In the genomic region with DNA sequence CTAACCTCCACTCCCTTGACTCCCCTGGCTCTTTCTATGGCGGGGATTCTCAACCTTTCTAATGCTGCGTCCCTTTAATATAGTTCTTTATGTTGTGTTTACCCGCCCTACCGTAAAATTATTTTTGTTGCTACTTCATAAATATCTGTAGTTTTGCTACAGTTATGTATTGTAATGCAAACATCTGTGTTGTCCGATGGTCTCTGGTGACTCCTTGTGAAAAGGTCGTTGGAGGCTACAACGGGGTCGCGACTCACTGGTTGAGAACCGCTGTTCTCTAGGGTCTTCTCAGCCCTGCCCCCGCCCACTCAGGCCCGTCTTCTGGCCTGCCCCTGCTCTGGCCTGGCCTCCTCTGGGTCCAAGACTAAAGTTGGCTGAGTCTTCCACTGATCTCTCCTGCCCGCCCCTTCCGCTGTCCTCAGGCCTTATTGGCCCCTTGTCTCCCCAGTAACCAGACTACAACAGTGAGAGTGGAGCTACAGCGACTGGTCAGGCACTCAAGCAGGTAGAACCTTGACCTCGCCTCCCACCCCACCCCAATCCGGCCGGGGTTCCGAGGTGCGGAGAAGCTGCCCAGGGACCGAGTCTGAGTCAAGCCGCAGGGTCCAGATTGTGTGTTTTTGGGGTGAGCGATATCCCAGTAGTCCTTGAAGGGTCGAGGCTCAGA, we compare ENCODE assay signal across 8 mouse cellular contexts. TPM values are rescaled to one million over a fixed set of nuclear protein-coding genes. Genes with fewer than 3 reads are reported as not detected.
DNase-seq lines count a peak whose midpoint lies in the region; ATAC-seq and TF ChIP-seq lines count a peak whose summit lies in the region.

A gene (plus strand): TSS at position 311 of the 667 bp plus-strand sequence.

- H3K27me3 ChIP-seq in embryonic facial prominence, embryonic 12.5 days = peaks cover 17% of the 10 kb centered on the region
- peaks cover 42% of the 10 kb centered on the region for H3K27me3 ChIP-seq in heart, embryonic 10.5 days (ENCODE audit: insufficient read depth, poor library complexity, severe bottlenecking)
- peaks cover 17% of the 10 kb centered on the region for H3K27me3 ChIP-seq in neural tube, embryonic 13.5 days

- ATAC-seq in embryonic facial prominence, embryonic 12.5 days (ENCODE audit: insufficient number of reproducible peaks, insufficient read depth, low FRiP score, low TSS enrichment) = peak; percentile 39; the same call in 1 of the 2 replicates
- peak; percentile 55 for ATAC-seq in neural tube, embryonic 13.5 days (ENCODE audit: low read depth)

- WGBS in embryonic facial prominence, embryonic 12.5 days = 6% methylated on average over 24 of the region's 24 CpGs
- 3% methylated on average over 24 of the region's 24 CpGs for WGBS in heart, embryonic 10.5 days
- WGBS in lung, adult 2 months = 9% methylated on average over 24 of the region's 24 CpGs
- 4% methylated on average over 24 of the region's 24 CpGs for WGBS in neural tube, embryonic 13.5 days

- H3K9ac ChIP-seq in embryonic facial prominence, embryonic 12.5 days = no peak within 1 kb of the TSS
- peak within 1 kb of the TSS; percentile 60 for H3K9ac ChIP-seq in neural tube, embryonic 13.5 days

- peaks cover 33% of the 10 kb centered on the region for H3K4me1 ChIP-seq in embryonic facial prominence, embryonic 12.5 days
- peaks cover 47% of the 10 kb centered on the region for H3K4me1 ChIP-seq in heart, embryonic 10.5 days
- H3K4me1 ChIP-seq in lung, adult 2 months (ENCODE audit: control insufficient read depth, insufficient read depth, low read length) = peaks cover 10% of the 10 kb centered on the region
- H3K4me1 ChIP-seq in neural tube, embryonic 13.5 days (replicated peaks) = peaks cover 15% of the 10 kb centered on the region

- no peak for TF ChIP-seq CTCF in lung, adult 2 months (IDR thresholded peaks at IDR 0.05; ENCODE audit: insufficient read depth, low read length)

- TF ChIP-seq POLR2A in lung, adult 2 months (IDR thresholded peaks at IDR 0.05; ENCODE audit: borderline replicate concordance, extremely low read depth, low read depth, low read length) = peak; percentile 81; the same call in 1 of the 2 replicates

- H3K36me3 ChIP-seq in embryonic facial prominence, embryonic 12.5 days = peaks cover 3% of the 10 kb centered on the region; the same call in 1 of the 2 replicates
- 0 out of 2 replicates have a peak, but pooled peaks cover 8% of the 10 kb centered on the region for H3K36me3 ChIP-seq in heart, embryonic 10.5 days
- no peaks in the 10 kb centered on the region for H3K36me3 ChIP-seq in neural tube, embryonic 13.5 days

- peak within 1 kb of the TSS; percentile 90 for H3K27ac ChIP-seq in embryonic facial prominence, embryonic 12.5 days
- H3K27ac ChIP-seq in heart, embryonic 10.5 days = peak within 1 kb of the TSS; percentile 85
- H3K27ac ChIP-seq in neural tube, embryonic 13.5 days (replicated peaks) = peak within 1 kb of the TSS; percentile 86

- peak within 1 kb of the TSS; percentile 34 for H3K4me3 ChIP-seq in embryonic facial prominence, embryonic 12.5 days
- peak within 1 kb of the TSS; percentile 57 for H3K4me3 ChIP-seq in heart, embryonic 10.5 days
- peak within 1 kb of the TSS; percentile 85 for H3K4me3 ChIP-seq in lung, adult 2 months (replicated peaks; ENCODE audit: extremely low read depth, low read depth, low read length)
- H3K4me3 ChIP-seq in neural tube, embryonic 13.5 days = peak within 1 kb of the TSS; percentile 44

- H3K4me2 ChIP-seq in embryonic facial prominence, embryonic 12.5 days (replicated peaks) = peak within 1 kb of the TSS; percentile 52
- peak within 1 kb of the TSS; percentile 54 for H3K4me2 ChIP-seq in neural tube, embryonic 13.5 days

- H3K9me3 ChIP-seq in embryonic facial prominence, embryonic 12.5 days = no peaks in the 10 kb centered on the region
- no peaks in the 10 kb centered on the region for H3K9me3 ChIP-seq in heart, embryonic 10.5 days
- no peaks in the 10 kb centered on the region for H3K9me3 ChIP-seq in neural tube, embryonic 13.5 days

- peak; percentile 48 for DNase-seq in 3T3-L1 (ENCODE audit: low read depth, low spot score)
- DNase-seq in adrenal gland, adult (ENCODE audit: inconsistent age in 2 of 2, low spot score in 1 of 2) = peak; percentile 89 to 95
- peak; percentile 94 for DNase-seq in heart, embryonic 10.5 days (ENCODE audit: low spot score)
- peak; percentile 92 for DNase-seq in kidney, adult 9 months
- peak; percentile 68 for DNase-seq in lung, adult 2 months
- peak; percentile 41 to 61 for DNase-seq in thymus, postnatal 36 days

RNA-seq across cellular contexts. Expression of the gene that starts here (rescaled TPM):
- 3.8 and 4.2 TPM in 2 replicates for polyA plus RNA-seq in embryonic facial prominence, embryonic 12.5 days (2016; fragmentation: Nextera tagmentation; extraction: Ambion mirVana)
- 3.2 and 3.3 TPM in 2 replicates for polyA plus RNA-seq in heart, embryonic 10.5 days (2016; fragmentation: Nextera tagmentation; extraction: Ambion mirVana)
- polyA plus RNA-seq in lung, adult 2 months (2012; rRNA removed) = 10.3 and 12.3 TPM in 2 replicates
- 3.4 and 3.8 TPM in 2 replicates for polyA plus RNA-seq in neural tube, embryonic 13.5 days (2015; fragmentation: Nextera tagmentation; extraction: Ambion mirVana)

Comparison
In these comparisons a context has a peak if more than half of its experiments do, and no peak if none do; other contexts are left out.
1. Peak in every context shown above with its lines: DNase-seq, ATAC-seq, H3K4me3 ChIP-seq and H3K27ac ChIP-seq.
2. H3K4me3 ChIP-seq: peak in every context shown above with its lines; median percentile 85 in lung, adult 2 months; 57 in heart, embryonic 10.5 days; 44 in neural tube, embryonic 13.5 days; 34 in embryonic facial prominence, embryonic 12.5 days.